Mouse (Mus musculus) heart, postnatal 0 days (tissue): Measurements from ENCODE around the gene Kyat1. TPM values are rescaled to one million over a fixed set of nuclear protein-coding genes. Genes with fewer than 3 reads are reported as not detected.

Source experiments
- ATAC-seq: fragments of 200-750 bp; cut with Nextera tagmentation; 2 replicates; pipeline ENCODE4 v1.8.0; 2017; ENCODE audit warnings: low read depth, moderate number of reproducible peaks, moderate library complexity; ENCODE audit not compliant: insufficient read depth
- DNase-seq: peaks from one replicate; pipeline ENCODE4 v3.0.0-alpha.2; 2016; ENCODE audit warnings: low spot score
- H3K27ac ChIP-seq: fragments of 300-500 bp; sonication (generic); 2 replicates; pipeline ENCODE4 v1.5.1; 2014; ENCODE audit warnings: low read depth, mild to moderate bottlenecking
- H3K27me3 ChIP-seq: fragments of 300-500 bp; sonication (generic); 2 replicates; pipeline ENCODE4 v1.6.1; 2014; ENCODE audit warnings: low read length, mixed read lengths; ENCODE audit not compliant: control insufficient read depth, insufficient read depth
- H3K36me3 ChIP-seq: fragments of 300-500 bp; sonication (generic); replicated peaks from 2 replicates; pipeline ENCODE4 v1.6.1; 2014; ENCODE audit warnings: low read length, mixed read lengths; ENCODE audit not compliant: control insufficient read depth, insufficient read depth
- H3K4me1 ChIP-seq: fragments of 300-500 bp; sonication (generic); 2 replicates; pipeline ENCODE4 v1.6.1; 2014; ENCODE audit warnings: antibody characterized with exemption; ENCODE audit not compliant: control insufficient read depth, insufficient read depth
- H3K4me2 ChIP-seq: fragments of 300-500 bp; sonication (generic); 2 replicates; pipeline ENCODE4 v1.6.1; 2014; ENCODE audit warnings: low read depth, mild to moderate bottlenecking, low read length, moderate library complexity
- H3K4me3 ChIP-seq: fragments of 300-500 bp; sonication (generic); 2 replicates; pipeline ENCODE4 v1.5.1; 2014; ENCODE audit warnings: low read depth, low read length
- H3K9ac ChIP-seq: fragments of 300-500 bp; sonication (generic); replicated peaks from 2 replicates; pipeline ENCODE4 v1.6.1; 2014; ENCODE audit warnings: low read depth, low read length, mixed read lengths
- H3K9me3 ChIP-seq: fragments of 300-500 bp; sonication (generic); replicated peaks from 2 replicates; pipeline ENCODE4 v1.6.1; 2016; ENCODE audit warnings: low read length; ENCODE audit not compliant: control insufficient read depth
- CTCF ChIP-seq: IDR thresholded peaks from 2 replicates; pipeline ENCODE4 v1.5.1; 2016; ENCODE audit warnings: antibody characterized with exemption, control low read depth, low read depth
- EP300 ChIP-seq: IDR thresholded peaks from 2 replicates; pipeline ENCODE4 v1.6.1; 2016; ENCODE audit warnings: antibody characterized with exemption, low read depth
- WGBS: fragments of 180-500 bp; shearing (Covaris S2); extraction: QIAGEN DNeasy Blood & Tissue Kit; methylation state at CpG from one replicate; pipeline ENCODE4 v1.1.7; 2014; 5-methylcytosine and 5-hydroxymethylcytosine counted together
- polyA plus RNA-seq: library from polyadenylated mRNA; unstranded; fragments of >200 nt; fragmentation: Nextera tagmentation; extraction: Ambion mirVana; gene quantifications from 2 replicates; pipeline ENCODE4 v1.2.1, GENCODE M21; 2015
- total RNA-seq: library from RNA; depleted of rRNA; stranded (reverse); fragments of >200 nt; gene quantifications from 2 replicates; pipeline ENCODE4 v1.2.3, GENCODE M21; 2014; ENCODE audit warnings: low replicate concordance

Kyat1 gene
- total and polyA plus RNA-seq, 2 experiments from 2014 or later, result 50.7 to 76.8 TPM

DNA sequence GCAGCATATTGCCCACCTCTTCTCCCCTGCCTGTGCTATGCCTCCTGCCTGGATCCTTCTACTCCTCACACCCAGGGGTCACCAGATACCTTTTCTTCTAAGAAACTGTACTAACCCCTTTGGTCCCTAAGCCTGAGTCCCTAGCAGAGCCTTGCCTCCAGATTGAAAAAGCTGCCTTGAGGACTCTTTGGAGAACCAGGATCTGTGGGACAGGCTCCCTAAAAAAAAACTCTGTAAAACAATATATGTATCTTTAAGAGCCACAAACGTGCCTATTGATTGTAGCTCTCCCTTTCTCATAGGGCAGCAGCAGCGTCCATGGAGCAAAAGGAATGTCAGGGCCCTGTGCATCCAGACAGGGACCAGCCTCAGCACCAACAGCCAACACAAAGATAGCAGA, 34.6 kb upstream of the Kyat1 start, which contains the start of gene Gm28035:
Gene Gm28035, plus strand, starts transcription at position 301 of the 400 bp plus-strand sequence.
- Histone ChIP-seq H3K4me3 (peak within 1 kb of the TSS; percentile 78), H3K4me2 (peak within 1 kb of the TSS; percentile 95), H3K36me3 (peaks cover 29% of the 10 kb centered on the region), H3K27me3 (no peaks in the 10 kb centered on the region), H3K9me3 (no peaks in the 10 kb centered on the region), H3K9ac (peak within 1 kb of the TSS; percentile 87), H3K27ac (peak within 1 kb of the TSS; percentile 90), H3K4me1 (peaks cover 50% of the 10 kb centered on the region)
- TF ChIP-seq EP300, result no peak
- DNase-seq (no peak), ATAC-seq (no peak)
- WGBS, result 16% methylated on average over 2 of the region's 2 CpGs

DNA sequence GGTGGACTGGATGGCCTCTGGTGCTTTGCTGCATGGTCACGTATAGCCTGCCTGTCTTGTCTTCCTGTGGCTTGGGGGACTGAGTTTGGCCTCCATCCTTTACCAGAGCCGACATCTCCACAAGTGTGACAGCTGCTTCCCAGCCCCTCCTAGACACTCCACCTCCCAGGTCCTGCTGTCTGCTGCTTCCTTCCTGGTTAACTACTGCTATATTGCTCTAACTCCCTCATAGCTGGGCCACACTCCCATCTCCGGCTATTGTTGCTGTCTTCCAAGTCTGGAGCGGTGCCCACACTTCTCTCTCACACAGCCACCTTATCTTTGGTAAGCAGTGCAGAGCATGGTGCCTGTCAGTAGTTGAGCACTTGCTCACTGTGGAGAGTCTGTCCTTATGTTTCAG, 34.1 kb upstream of the Kyat1 start:
- Histone ChIP-seq H3K4me3 (peak overlapping the region; percentile 78), H3K9me3 (no peaks in the 10 kb centered on the region), H3K27me3 (no peaks in the 10 kb centered on the region), H3K36me3 (peaks cover 25% of the 10 kb centered on the region), H3K27ac (peak overlapping the region; percentile 90), H3K4me1 (peaks cover 50% of the 10 kb centered on the region), H3K4me2 (peak overlapping the region; percentile 95), H3K9ac (peak overlapping the region; percentile 87)
- DNase-seq, result peak; percentile 85
- TF ChIP-seq CTCF (no peak), EP300 (peak; percentile 93)
- peak; percentile 28 for ATAC-seq
- 13% methylated on average over 4 of the region's 4 CpGs for WGBS

DNA sequence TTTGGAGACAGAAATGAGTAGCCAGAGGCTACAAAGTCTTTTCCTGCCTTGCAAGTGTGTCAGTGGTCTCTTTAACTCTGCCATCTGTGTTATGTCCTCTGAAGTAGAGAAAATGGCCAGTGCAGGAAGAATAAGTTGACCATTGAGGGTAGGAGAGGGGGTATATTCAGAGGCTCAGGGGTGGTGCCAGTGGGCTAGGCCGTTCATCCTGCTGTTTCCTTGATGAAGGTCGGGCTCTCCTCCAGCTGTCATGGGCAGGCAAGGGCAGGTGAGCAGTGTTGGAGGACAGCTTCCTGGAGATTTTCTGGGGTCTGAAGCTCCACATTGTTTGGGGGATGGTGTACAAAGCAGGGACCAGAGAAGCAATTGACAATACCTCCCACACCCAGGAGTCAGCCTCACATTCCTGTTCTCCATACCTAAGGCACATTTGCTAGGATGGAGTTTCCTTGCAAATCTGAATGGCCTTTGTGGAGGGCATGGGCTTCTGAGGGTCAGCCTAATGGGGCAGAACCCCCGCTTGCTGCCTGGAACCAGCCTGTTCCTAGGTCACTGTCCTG, 33.3 kb upstream of the Kyat1 start:
- no peak for ATAC-seq
- no peaks in the 10 kb centered on the region for H3K27me3 ChIP-seq
- peaks cover 24% of the 10 kb centered on the region for H3K36me3 ChIP-seq
- WGBS, result 45% methylated on average over 3 of the region's 3 CpGs
- peak overlapping the region; percentile 87 for H3K9ac ChIP-seq
- peak overlapping the region; percentile 90 for H3K27ac ChIP-seq
- DNase-seq, result no peak
- peak overlapping the region; percentile 95 for H3K4me2 ChIP-seq
- TF ChIP-seq EP300, result no peak
- TF ChIP-seq CTCF, result no peak
- no peaks in the 10 kb centered on the region for H3K9me3 ChIP-seq
- peaks cover 50% of the 10 kb centered on the region for H3K4me1 ChIP-seq
- H3K4me3 ChIP-seq, result peak overlapping the region; percentile 78

DNA sequence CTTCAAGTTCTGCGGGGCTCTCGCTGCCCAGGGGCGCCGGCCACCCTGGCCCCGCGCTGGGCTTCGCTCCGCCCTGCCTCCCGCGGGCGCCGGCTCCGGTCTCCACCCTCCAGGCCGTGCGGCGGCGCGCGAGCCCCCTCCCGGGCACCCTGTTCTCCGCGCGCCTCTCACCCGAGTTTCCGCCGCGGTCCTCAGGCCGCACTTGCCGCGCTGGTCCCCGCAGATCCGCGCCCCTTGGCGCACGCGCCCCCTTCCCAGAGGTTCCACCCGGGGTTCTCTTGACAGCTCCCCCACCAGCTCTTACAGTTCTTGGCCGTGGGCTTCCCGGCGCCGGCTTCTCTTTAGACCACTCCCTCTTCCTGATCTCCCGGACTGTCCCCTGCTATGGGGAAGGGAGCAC, 32.2 kb upstream of the Kyat1 start:
- Histone ChIP-seq H3K9me3 (no peaks in the 10 kb centered on the region), H3K27ac (peak overlapping the region; percentile 90), H3K4me3 (peak overlapping the region; percentile 78), H3K4me1 (peaks cover 44% of the 10 kb centered on the region), H3K9ac (peak overlapping the region; percentile 87), H3K27me3 (no peaks in the 10 kb centered on the region), H3K36me3 (peaks cover 16% of the 10 kb centered on the region), H3K4me2 (peak overlapping the region; percentile 95)
- under 1% methylated on average over 26 of the region's 42 CpGs for WGBS
- peak; percentile 58 for DNase-seq
- no peak for TF ChIP-seq EP300
- peak; percentile 73 for ATAC-seq

DNA sequence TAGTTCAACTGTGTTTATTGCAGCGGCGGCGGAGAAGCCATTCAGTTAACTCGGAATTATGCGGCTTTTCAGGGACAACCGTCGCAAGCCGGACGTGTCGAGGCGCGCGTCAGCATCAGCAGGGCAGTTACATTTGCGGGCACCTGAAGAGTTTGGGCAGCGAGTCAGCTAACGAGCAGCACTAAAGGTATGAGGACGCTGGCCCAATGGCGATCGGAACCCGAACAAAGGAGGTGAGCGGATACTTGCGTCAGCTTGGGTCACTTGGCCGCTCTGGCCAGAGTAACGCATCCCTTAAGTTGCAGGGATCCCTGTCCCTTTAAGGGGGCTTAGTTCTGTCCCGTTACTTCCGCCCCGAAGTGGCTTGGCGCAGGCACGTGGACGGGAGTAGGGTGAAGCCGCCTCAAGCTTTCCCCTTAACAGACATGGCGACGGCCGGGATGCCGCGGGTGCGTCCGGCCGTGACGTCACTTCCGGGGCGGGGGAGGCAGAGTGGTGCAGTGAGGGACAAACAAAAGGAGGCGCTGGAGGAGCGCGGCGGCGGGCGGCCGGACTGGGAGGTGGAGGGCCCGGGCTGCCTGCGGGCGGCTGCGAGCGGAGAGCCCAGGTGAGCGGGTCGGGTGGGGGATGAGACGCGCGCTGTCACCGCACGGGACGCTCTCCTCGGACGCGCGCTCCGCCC, 31.7 kb upstream of the Kyat1 start, which contains the start of gene Lrrc8a:
Gene Lrrc8a, plus strand, starts transcription at position 517 of the 682 bp plus-strand sequence.
- TF ChIP-seq CTCF, result peak; percentile 38
- peak; percentile 93; the same call in 1 of the 2 replicates for TF ChIP-seq EP300
- peak; percentile 99 for DNase-seq
- Histone ChIP-seq H3K4me3 (peak within 1 kb of the TSS; percentile 78), H3K9ac (peak within 1 kb of the TSS; percentile 87), H3K4me2 (peak within 1 kb of the TSS; percentile 95), H3K27ac (peak within 1 kb of the TSS; percentile 90), H3K27me3 (no peaks in the 10 kb centered on the region), H3K4me1 (peaks cover 40% of the 10 kb centered on the region), H3K9me3 (no peaks in the 10 kb centered on the region), H3K36me3 (peaks cover 16% of the 10 kb centered on the region)
- under 1% methylated on average over 48 of the region's 67 CpGs for WGBS
- peak; percentile 94 for ATAC-seq
